Mouse (Mus musculus): ENCODE data around the gene Ccl22.

Gene Ccl22

DNA sequence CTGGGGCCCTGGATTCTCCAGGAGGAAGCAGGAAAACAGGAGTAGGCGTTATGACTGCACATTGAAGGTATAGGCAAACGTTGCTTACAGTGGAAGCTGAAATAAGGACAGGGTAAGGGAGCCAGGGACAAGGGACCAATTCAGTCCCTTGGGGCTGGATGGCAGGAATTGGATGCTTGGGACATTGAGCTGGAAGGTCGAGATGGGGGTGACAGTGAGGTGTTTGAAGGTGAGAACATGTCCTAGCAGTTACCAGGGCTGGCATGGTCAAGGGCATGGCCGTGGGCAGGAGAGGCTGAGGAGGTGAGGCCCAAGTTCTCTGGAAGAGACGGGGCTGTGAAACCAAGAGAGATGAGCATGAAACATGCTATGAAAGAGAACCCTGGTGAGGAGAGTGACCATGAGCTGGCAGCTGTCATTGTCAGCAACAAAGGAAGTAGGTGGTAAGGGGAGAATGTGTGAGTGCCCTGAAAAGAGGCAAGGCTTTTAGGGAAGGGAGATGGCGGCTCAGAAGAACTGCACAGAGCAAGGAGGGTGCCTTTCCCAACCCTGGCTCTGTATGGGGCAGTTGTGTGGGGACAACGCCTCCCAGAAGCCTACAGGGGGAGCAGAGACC is 10.5 kb upstream of the Ccl22 start:
- DNase-seq (ENCODE audit: low spot score) = no peak

DNA sequence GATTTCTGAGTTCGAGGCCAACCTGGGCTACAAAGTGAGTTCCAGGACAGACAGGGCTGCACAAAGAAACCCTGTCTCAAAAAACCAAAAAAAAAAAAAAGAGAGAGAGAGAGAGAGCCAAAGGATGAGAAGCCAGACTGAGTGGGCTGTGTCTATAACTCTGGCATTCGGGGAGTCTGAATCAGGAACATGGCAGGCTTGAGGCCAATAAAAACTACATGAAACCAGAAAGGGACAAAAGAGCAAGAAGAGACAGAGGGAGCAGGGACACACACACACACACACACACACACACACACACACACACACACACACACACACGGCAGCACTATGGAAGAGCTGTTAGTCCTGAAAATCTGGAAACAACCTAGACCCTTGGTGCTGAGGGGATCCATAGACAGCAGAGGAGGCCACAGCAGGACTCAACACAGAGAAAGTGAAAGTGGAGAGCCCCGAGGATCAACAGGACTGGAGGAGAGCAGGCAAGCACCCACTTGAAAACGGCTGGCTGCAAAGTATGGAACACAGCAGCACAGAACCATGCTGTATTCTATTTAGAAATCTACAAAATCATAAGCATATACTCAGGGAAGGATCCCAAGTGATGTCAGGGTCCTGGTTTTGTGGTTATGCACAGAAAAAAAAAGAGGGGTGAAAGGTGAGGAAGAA is 9.8 kb upstream of the Ccl22 start:
- peak; percentile 61 for DNase-seq (ENCODE audit: low spot score)

DNA sequence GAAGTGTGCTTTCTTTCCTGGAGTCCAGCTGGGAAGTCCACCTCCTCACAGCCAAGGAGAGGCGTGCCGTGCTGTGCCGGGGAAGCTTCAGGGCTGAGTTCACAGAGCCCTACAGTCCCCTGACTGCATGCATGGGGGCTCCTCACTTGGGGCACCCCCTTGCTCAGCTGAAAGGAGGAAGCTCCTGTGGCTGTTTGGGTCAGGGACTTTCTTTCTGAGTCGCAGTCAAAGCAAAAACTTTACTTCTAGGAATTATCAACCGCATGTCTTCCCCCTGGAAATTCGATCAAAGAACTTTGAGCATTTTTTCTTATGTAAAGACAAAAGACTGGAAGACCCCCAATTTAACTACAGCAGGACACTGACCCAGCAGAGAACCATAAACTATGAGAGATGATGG is 5.6 kb upstream of the Ccl22 start:
- DNase-seq (ENCODE audit: low spot score) = no peak

DNA sequence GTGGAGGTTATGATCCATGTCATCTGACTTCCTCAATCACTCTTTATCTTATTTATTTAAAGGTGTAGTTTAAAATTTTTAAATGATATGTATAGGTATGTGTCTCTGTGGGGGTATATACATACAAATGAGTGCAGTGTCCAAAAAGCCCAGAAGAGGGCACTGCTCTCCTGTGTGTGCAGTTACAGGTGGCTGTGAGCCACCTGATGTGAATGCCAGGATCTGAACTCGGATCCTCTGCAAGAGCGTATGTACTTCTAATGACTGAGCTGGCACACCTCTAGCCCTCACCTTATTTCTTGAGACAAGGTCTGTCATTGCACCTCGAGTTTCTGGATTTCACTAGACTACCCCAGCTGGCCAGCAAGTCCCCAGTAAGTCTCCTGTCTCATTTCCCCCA is 4.8 kb upstream of the Ccl22 start:
- DNase-seq (ENCODE audit: low spot score) = no peak

DNA sequence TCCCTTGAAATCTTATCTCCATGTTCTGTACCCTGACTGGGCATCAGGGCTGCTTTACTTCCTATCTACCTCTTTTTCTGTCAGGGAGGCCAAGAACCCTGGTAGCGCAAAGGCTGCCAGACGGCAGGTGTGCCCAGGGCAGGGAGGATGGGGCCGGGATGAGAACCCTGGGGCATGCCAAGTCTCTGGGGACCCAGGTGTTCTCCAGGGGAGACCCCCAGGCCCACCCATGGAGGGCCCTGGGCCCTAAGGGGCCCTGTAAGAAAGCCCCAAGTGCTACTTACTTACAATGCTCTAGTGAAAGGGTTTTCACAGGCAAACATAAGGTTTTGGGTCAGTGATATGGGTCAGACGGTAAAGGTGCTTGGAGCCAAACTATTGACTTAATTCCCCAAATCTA is 3.7 kb upstream of the Ccl22 start:
- no peak for DNase-seq (ENCODE audit: low spot score)

DNA sequence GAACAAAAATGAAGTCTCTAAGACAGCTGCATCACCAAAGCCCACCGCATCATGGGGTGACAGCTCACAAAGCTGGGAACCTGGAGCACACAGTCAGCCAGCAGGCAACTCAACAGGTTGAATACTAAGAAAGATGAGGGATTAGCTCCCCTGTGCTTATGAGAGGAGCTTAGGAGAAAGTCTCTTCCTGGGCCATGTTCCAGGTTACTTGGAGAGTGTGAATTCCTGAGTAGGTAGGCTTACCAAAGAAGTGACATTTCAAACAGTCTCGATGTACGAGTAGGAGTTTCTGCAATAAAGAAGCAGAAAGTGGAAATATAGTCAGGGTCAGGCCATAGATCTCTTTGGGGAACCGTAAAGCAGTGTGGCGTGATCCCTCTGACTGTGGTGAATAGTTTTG is 906 bp upstream of the Ccl22 start:
- DNase-seq (ENCODE audit: low spot score) = no peak

DNA sequence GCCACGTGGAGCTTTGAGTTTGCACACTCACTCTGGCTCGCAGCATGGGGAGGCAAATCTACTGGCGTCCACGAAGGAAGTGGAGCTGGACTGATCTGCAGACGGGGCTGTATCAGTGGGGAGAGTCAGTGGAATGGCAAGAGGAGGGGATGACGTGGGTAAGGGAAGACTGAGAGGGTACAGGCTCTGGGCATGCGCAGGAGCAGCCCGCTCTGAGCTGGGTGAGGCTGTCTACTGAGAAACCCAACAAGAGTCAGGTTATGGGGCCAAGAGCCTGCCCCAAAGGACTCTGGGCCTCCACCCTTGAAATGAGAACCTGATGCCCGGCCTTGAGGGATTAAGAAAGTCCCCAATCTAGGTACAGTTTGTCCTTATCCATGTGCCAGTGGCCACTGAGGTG is 418 bp upstream of the Ccl22 start:
- DNase-seq (ENCODE audit: low spot score) = no peak

DNA sequence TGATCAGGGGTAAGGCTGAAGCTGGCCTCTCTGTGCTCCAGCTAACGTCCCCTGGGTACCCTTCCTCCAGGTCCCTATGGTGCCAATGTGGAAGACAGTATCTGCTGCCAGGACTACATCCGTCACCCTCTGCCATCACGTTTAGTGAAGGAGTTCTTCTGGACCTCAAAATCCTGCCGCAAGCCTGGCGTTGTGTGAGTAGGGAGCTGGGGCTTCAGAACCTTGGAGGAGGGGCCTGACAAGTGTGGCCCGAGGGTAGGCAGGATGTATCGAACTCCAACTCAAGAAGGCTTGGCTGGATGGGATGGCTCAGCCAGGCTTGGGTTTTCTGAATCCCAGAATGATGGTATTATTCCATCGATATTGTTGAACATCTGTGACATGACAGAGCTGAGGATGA is 1.4 kb downstream of the Ccl22 start:
- no peak for DNase-seq (ENCODE audit: low spot score)

DNA sequence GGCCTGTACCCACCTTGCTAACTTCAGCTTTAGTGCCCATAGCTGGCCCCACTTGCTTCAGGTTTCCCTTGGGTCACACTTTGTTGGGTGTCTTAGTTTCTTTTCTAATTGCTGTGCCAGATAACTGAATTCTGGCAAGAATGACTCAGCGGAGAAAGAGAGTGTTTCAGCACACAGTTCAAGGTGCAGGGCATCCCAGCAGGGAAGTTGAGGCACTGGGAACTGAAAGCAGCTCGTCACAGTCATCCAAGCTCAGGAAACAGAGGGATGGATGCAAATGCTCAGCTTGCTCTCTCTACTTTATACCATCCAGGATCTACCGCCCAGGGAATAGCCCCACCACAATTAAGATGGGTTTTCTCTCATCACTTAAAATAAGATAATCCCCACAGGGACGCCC is 3.0 kb downstream of the Ccl22 start:
- DNase-seq (ENCODE audit: low spot score) = no peak

DNA sequence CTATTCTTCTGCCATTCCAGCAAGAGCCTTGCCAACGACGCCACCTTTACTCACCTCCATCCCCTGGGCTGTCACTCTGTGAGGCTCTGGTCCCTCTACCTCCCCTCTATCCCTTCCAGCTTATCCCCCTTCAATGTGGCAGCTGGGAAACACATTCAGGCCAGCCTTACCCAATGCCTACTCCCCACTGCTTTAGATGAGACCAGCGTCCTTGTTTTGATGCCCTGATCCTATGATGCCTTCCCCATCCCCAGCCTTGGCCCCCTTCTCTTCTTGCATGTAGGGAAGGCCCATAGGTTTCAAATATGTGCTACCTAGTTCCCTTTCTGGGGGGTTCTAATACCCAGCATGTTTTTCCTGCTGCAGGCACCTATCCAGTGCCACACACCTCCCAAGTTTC is 4.6 kb downstream of the Ccl22 start:
- no peak for DNase-seq (ENCODE audit: low spot score)

DNA sequence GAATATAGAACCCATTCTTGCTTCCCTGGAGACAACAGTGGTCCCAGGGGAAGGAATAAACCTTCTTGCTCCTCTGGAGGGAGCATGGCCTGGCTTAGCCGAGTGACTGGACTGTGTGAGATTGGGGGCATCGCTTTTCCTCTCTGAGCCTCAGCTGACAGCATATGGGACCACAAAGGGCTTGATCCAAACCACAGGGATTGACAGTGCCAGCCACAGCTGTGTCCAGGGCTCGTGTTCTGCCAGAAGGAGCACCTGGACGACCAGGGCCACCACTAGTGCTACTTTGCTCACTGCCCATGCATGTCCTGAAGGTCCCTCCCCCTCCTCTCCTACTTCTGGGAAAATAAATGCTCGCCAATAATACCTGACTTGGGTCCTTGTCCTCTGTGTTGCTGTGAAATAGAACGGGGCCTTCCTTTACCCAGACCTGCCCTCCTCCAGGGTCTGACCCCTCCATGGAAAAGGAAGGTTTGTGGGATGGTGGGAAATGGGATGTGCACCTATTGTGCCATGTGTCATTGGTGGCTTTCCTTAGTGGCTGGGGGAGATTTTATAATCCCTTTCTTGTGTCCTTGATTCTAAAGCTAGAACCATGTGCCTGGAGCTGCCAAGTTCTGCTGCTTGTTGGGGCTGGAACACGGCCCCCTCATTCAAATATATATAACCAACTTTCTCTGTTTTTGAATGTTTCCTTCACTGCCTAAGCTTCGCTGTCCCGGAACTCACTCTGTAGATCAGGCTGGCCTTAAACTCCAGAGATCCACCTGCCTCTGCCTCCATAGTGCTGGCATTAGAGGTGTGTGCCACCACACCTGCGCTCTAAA is 5.8 kb downstream of the Ccl22 start:
- no peak for DNase-seq (ENCODE audit: low spot score)

DNA sequence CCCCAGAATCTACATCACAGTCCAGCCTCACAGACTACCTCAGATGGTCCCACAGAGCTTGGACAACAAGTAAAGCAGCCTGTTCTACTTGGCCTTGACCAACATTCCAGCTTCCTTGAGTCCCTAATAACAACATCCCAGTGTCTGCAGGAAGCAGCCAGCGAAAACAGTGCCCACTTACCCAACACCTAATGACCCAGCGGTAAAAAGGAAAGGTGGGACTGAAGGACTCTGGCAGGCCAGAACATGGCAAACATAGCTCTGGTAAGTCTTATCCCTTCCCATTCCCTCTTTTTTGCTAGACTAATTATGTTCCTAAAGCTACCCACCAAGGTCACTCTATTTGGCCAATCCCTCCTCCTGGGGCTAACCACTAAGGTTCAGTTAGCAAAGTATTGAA is 8.6 kb downstream of the Ccl22 start:
- no peak for DNase-seq (ENCODE audit: low spot score)

DNA sequence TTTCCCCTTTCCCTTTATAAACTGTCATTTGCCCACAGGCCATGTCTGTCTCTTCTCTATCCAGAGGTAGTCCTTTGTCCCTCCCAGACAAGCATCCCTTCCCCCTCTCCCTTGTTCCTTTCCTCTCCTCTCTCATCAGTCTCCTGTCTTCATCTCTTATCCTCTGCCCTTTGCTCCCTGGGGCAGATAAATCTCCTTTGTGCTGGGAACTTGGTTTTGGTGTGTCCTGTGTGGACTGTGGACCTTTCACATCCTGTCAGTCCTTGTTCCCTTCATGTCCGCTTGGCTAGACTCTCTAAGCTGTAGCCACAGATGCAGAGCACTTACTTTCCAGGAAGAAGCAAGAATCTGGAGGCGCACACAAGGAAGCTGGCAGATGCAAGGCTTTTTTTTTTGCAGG is 9.1 kb downstream of the Ccl22 start:
- DNase-seq (ENCODE audit: low spot score) = no peak

DNA sequence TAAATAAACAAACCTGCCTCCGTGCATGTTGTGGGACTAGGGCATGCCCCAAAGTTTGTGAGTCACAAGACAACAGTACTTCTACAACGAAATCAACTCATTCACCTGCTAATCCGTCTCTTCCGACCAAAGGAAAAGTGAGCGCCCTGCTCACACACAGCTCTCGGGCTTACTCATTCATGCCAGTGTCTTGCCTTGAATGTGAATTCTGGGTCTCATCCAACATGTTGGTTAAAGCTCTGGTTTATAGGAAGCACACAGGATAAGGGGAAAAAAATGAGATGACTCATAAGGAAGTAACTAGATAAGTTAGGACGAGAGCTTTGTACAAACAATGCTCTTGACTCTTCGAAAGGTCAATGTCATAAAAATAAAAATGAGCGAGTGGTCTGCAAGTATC is 21.6 kb downstream of the Ccl22 start:
- DNase-seq (ENCODE audit: low spot score) = no peak

DNA sequence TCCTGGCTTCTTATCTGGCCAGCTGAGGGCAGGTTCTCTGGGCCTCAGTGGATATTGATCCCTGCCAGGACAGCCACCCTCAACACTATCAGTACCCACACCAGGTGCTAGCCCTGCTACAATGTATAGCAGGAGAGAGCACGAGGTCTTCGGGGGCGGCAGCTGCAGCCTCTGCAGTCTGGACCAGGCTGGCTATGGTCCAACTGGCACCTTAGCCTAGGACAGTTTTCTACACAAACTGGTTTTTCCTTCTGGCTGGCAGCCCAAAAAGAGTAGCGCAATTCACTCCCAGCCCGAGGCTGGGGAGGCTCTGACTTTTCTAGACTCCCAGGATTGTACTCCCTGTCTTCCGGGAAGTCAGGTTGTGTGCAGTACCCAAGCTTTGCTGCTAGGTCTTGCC is 25.6 kb downstream of the Ccl22 start:
- peak; percentile 62 for DNase-seq (ENCODE audit: low spot score)

DNA sequence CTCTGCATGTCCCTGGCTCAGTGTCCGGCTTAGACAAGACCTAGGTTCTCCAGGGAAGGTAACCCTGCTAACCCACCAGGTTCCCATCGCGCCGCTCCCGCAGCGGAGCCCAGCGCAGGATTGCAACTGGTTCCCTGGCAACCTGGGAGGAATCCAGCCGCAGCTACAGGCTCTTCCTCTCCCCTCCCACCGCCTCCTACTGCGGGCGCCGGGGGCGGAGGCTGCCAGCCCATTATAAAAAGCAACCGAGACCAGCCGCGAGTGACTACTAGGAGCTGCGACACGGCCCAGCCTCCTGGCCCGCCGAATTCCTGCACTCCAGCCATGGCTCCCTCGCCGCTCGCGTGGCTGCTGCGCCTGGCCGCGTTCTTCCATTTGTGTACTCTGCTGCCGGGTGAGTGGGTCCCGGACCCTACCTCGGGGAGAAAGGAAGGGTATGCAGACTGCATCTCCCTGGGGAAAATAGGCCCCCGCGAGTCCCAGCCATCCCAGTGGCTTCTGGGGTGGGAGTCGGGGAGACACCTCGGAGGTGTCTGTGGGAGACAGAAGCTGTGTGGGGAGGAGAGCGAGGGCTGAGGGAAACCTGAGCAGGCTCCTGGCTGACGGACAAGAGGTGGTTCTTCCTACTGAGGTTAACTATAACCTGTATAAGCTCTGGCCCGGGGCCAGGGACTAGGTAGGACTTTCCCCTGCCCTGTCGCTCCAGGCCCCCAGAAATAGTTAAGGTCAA is 26.7 kb downstream of the Ccl22 start, which contains the start of gene Cx3cl1:
Cx3cl1 (plus strand) TSS at position 69 of the 730 bp plus-strand sequence.
- DNase-seq (ENCODE audit: low spot score) = peak; percentile 90

DNA sequence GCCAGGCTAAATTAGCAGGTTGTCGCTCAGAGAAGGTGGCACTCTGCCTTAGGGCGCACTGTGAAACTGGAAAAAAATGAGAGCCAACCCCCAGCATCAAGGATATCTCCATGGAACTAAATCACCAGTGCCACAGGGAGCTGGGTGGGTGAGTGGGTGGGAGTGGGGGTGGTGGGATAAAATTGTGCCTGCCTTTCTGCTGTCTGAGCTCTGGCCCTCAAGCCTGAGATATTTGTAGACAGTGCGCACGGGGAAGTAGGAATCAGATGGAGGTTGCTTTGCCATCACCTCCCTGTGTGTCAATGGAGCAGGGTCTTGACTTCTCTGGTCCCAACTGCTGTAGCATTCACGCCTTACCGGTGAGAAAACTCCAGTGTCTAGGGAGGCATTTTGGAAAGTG is 27.7 kb downstream of the Ccl22 start:
- no peak for DNase-seq (ENCODE audit: low spot score)

DNA sequence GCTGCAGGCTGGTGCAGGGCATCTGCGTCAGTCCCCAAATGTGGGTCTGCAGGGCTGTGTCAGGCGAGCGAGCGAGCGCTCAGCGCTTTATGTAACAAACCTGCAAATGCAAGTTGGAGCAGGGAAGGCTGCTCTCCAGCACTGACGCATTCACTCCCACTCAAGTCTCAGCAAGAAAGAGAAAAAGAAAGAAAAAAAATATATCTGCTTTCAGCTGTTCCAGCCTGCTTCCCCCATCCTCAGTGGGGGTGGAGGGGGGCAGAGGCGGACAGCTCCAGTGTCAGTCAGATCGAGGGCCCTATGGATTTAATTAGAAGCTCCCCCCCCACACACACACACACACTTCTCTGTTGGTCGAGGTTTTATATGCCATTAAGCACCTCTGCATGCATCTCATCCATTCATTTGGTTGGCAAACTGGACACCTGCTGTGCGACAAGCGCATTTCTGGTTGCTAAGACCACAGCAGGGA is 28.3 kb downstream of the Ccl22 start:
- no peak for DNase-seq (ENCODE audit: low spot score)

DNA sequence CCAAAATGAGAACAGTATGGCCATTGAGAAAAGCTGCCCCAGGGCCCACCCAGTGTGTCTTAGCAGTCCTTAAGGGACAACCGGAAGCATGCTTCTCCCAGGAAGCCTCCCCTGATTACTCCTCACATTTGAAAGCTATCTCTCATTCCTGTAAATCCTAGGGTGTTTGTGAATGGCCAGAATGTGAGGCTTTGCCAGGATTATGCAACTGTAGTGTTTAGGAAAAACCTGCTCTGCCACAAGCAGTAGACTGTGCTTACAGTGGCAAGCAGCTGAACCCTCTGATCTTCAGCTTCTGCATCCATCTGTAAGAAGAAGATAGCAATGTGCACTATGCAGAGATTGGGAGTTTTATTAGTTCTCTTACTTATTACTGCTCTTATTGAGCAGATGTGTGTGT is 29.2 kb downstream of the Ccl22 start:
- DNase-seq (ENCODE audit: low spot score) = peak; percentile 43

DNA sequence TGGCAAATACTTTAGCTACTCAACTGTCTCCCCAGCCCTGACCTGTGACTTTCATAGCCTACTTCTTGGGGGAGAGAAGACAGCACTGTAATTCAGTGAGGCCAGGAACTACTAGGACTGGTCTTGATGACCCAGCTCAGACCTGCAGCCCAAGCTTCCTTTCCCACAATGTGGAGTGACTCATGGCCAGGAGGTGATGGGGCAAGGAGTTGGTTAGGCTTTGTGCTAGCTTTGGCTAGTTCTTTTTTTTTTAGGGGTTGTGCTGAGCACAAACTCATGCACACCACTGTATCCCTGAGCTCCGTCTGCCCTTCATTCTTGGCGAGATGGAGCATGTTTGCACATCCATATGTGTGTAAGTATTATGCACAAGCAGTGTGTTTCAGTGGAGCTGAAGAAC is 31.0 kb downstream of the Ccl22 start:
- no peak for DNase-seq (ENCODE audit: low spot score)

DNA sequence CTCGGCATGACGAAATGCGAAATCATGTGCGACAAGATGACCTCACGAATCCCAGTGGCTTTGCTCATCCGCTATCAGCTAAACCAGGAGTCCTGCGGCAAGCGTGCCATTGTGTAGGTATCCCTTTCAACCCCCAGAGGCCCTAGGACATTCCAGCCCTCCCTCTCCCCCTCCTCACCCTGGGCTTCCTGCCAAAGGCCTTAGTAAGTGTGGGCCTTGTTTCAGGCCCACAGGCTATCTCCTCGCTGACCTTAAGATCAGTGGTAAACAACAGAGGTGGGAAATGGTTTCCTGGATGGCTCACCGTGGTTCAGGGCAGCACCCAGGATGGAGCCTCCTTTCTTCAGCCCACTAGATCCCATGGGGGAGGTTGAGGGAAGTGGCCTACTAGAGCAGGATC is 32.6 kb downstream of the Ccl22 start:
- DNase-seq (ENCODE audit: low spot score) = no peak

DNA sequence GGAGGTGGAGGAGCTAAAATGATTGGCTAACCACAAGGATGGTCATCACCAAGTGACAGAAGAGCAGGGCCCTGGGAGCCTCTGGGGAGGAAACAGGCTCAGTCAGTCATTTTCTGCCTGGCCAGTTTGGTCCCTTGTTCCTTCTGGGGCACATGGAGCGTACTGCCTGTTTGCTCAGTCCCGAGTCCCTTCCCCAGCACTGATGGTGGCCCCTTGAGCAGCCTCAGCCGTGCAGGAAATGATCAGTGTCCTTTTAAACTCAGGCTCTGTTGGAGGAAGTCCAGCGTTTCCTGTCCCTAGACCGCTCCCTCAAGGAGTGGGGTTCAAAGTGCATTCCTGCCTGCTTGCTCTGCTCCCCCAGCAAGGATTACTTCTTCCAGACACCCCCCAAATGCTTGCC is 33.1 kb downstream of the Ccl22 start:
- peak; percentile 66 for DNase-seq (ENCODE audit: low spot score)
